Mouse (Mus musculus) intestine, embryonic 15.5 days (tissue): ENCODE measurements around the gene Rbm20. TPM values are rescaled to one million over a fixed set of nuclear protein-coding genes. Genes with fewer than 3 reads are reported as not detected.
"Not testable (repeated sequence)": the region's sequence is repeated elsewhere in the genome, so short reads cannot be mapped to it uniquely, and the experiment has no call there.

Source experiments
- ATAC-seq: fragments of 200-750 bp; cut with Nextera tagmentation; 2 replicates; pipeline ENCODE4 v1.8.0; 2017; ENCODE audit warnings: moderate TSS enrichment, moderate library complexity
- H3K27ac ChIP-seq: fragments of 300-500 bp; sonication (generic); 2 replicates; pipeline ENCODE4 v1.5.1; 2015; ENCODE audit warnings: mild to moderate bottlenecking, inconsistent platforms
- H3K27me3 ChIP-seq: fragments of 300-500 bp; sonication (generic); replicated peaks from 2 replicates; pipeline ENCODE4 v1.6.1; 2015; ENCODE audit warnings: inconsistent platforms
- H3K36me3 ChIP-seq: fragments of 300-500 bp; sonication (generic); 2 replicates; pipeline ENCODE4 v1.6.1; 2015; ENCODE audit warnings: inconsistent platforms
- H3K4me1 ChIP-seq: fragments of 300-500 bp; sonication (generic); replicated peaks from 2 replicates; pipeline ENCODE4 v1.6.1; 2015; ENCODE audit warnings: inconsistent platforms
- H3K4me2 ChIP-seq: fragments of 300-500 bp; sonication (generic); replicated peaks from 2 replicates; pipeline ENCODE4 v1.6.1; 2015; ENCODE audit warnings: mild to moderate bottlenecking, inconsistent platforms
- H3K4me3 ChIP-seq: fragments of 300-500 bp; sonication (generic); replicated peaks from 2 replicates; pipeline ENCODE4 v1.5.1; 2015; ENCODE audit warnings: inconsistent platforms
- H3K9ac ChIP-seq: fragments of 300-500 bp; sonication (generic); 2 replicates; pipeline ENCODE4 v1.6.1; 2015; ENCODE audit warnings: inconsistent platforms
- H3K9me3 ChIP-seq: fragments of 300-500 bp; sonication (generic); 2 replicates; pipeline ENCODE4 v1.6.1; 2016; ENCODE audit warnings: inconsistent platforms
- WGBS: fragments of 180-500 bp; shearing (Covaris S2); methylation state at CpG from one replicate; pipeline ENCODE4 v1.1.7; 2015; 5-methylcytosine and 5-hydroxymethylcytosine counted together
- polyA plus RNA-seq: library from polyadenylated mRNA; unstranded; fragments of >200 nt; fragmentation: Nextera tagmentation; extraction: Ambion mirVana; gene quantifications from 2 replicates; pipeline ENCODE4 v1.2.1, GENCODE M21; 2015

Rbm20 gene
- polyA plus RNA-seq, 1 experiment from 2014 or later = 0.77 TPM

DNA sequence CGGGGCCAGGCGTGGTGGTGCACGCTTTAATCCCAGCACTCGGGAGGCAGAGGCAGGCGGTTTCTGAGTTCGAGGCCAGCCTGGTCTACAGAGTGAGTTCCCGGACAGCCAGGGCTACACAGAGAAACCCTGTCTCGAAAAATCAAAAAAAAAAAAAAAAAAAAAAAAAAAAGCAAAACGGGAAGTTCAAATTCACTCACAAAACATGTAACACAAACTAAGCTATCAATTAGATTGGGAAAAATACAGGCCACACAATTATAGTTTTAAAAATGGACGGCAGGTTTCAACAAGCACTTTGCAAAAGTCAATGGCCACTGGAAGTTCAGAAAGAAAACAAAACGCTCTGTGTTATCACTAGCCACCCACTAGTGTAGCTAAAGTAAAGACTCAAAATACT lies 20.7 kb upstream of the Rbm20 start:
- H3K9me3 ChIP-seq, H3K27me3 ChIP-seq, H3K4me2 ChIP-seq, H3K4me1 ChIP-seq, H3K27ac ChIP-seq, ATAC-seq, H3K9ac ChIP-seq, H3K4me3 ChIP-seq, H3K36me3 ChIP-seq: not testable (repeated sequence)
- 89% methylated on average over 11 of the region's 11 CpGs for WGBS

DNA sequence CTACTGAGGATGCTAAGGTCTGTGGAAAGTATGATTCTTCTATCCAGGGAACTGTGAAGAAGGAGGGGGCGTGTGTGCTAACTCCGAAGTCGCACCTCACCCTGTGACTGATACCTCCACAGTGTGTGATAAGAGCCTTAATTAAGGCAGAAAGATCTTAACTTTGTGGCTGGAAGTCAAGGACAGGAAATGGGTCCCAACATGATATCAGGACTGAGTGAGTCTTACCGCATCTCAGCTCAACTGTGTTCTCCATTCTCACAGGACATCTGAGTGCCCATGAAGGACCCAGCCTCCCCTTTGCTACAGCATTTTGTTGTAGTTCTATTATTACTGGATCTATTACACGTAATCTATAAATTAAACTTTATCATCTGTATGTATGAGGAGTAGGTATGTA lies 19.7 kb upstream of the Rbm20 start:
- no peak for ATAC-seq
- WGBS = 65% methylated on average over 5 of the region's 5 CpGs

DNA sequence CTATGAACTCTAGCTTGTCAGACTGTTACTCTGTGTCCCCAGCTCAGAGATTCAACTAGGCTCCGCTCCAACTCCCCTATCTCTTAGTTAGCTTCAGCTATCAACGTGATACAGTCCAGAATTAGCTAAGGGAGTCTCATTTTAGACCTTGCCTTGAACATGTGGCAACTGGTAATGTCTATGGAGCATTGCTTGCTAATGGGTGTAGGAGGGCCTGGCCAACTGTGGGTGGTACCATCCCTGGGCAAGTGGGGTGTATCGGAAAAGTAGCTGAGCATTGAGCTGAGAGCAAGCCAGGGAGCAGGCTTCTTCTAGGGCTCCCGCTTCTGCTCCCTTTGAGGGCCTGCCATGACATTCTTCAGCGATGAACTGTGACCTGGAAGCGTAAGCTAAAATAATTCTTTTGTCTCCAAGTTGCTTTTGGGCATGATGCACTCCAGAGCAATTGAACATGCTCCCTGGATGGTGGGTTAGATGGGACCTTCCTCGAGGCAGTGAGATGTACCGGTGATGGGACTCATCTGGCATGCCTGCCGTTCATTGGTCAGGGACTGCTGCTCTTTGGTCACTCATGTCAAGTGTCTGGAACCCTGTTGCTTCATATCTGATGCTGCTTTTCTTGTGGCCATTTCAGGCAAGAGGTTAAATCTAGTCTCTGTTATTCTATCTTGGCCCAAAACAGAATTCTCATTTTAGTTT lies 16.2 kb upstream of the Rbm20 start:
- 0 out of 2 replicates have a peak, but pooled peaks cover 4% of the 10 kb centered on the region for H3K4me1 ChIP-seq
- WGBS = 75% methylated on average over 9 of the region's 9 CpGs
- no peak for ATAC-seq
- H3K4me2 ChIP-seq = no peak overlapping the region
- H3K4me3 ChIP-seq = no peak overlapping the region
- no peak overlapping the region for H3K27ac ChIP-seq
- H3K27me3 ChIP-seq = no peaks in the 10 kb centered on the region
- no peaks in the 10 kb centered on the region for H3K9me3 ChIP-seq
- H3K36me3 ChIP-seq = no peaks in the 10 kb centered on the region
- H3K9ac ChIP-seq = no peak overlapping the region

More for the DNA sequence above, 19.7 kb upstream of the Rbm20 start:
- H3K36me3 ChIP-seq = no peaks in the 10 kb centered on the region
- no peaks in the 10 kb centered on the region for H3K9me3 ChIP-seq
- no peaks in the 10 kb centered on the region for H3K27me3 ChIP-seq
- H3K9ac ChIP-seq = no peak overlapping the region
- H3K4me2 ChIP-seq = no peak overlapping the region
- no peak overlapping the region for H3K27ac ChIP-seq
- peaks cover 9% of the 10 kb centered on the region; the same call in 1 of the 2 replicates for H3K4me1 ChIP-seq
- H3K4me3 ChIP-seq = no peak overlapping the region

- H3K36me3 ChIP-seq = no peaks in the 10 kb centered on the region
- H3K4me2 ChIP-seq = no peak overlapping the region
- 0 out of 2 replicates have a peak, but pooled peaks cover 4% of the 10 kb centered on the region for H3K4me1 ChIP-seq
- no peak overlapping the region for H3K9ac ChIP-seq
- 0 out of 2 replicates have a peak, but pooled peaks cover 5% of the 10 kb centered on the region for H3K27me3 ChIP-seq
- no peak overlapping the region for H3K27ac ChIP-seq
- no peak for ATAC-seq
- 49% methylated on average over 14 of the region's 14 CpGs for WGBS
- no peaks in the 10 kb centered on the region for H3K9me3 ChIP-seq
- H3K4me3 ChIP-seq = no peak overlapping the region
Measured at GRCm38 (mm10) chr19:53661938-53662722, 15.0 kb upstream of the Rbm20 start.

DNA sequence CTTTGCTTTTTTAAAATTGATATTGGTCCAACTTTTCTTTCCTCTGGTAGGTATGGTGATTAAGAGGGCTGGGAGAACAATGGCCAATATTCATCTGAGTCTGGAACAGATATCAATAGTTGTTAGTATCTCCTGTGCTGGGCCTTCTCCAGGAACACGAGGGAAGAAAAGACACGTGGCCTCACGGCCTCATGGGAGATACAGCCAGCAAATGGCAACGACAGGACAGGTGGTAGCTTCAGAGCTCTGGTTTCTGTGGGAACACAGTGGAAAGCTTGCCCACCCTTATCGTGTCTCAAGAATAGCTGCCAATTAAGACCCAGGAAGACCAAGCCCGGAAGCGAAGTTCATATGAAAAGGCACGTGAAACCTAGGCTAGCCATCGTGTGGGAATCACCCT lies 12.3 kb upstream of the Rbm20 start:
- Histone ChIP-seq H3K4me3 (no peak overlapping the region), H3K36me3 (no peaks in the 10 kb centered on the region), H3K4me2 (no peak overlapping the region), H3K4me1 (0 out of 2 replicates have a peak, but pooled peaks cover 4% of the 10 kb centered on the region), H3K9ac (no peak overlapping the region), H3K9me3 (no peaks in the 10 kb centered on the region), H3K27ac (no peak overlapping the region), H3K27me3 (0 out of 2 replicates have a peak, but pooled peaks cover 5% of the 10 kb centered on the region)
- no peak for ATAC-seq
- WGBS = 91% methylated on average over 9 of the region's 9 CpGs

DNA sequence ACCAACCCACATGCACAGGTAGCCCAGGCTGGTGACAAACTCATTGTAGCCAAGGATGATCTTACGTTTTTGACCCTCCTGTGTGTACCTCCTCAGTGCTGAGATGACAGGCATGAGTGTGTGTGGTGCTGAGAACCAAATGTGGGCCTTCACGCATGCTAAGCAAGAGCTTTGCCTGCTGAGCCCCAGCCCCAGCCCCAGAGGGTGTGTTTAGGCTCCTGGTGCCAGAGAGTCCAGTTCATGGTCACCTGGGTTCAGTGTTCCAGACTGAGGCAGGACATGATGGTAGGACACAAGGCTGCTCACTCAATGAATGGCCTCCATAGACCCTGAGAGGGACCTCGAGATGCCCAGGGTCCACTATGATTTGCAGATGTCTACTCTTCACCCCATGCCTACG lies 11.7 kb upstream of the Rbm20 start:
- no peak overlapping the region for H3K9ac ChIP-seq

DNA sequence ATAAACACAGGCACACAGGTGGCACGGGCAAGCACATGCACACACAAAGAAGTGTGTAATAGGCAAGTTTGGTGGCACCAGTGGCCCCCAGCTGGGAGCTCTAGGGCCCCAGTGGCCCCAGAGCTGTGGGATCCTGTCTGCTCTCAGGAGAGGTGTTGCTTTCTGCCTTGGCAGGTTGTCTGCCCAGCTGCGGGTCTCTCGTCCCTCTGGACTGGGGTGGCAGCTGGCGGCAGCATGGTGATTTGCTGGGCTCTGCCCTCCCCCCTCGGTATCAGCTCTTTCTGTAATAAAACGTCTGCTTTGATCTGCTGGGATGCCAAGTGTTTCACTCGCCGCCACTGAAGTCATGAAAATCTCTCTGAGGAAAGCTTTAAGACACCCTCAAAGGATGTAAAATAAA lies 10.4 kb upstream of the Rbm20 start:
- Histone ChIP-seq H3K4me2 (no peak overlapping the region), H3K4me1 (0 out of 2 replicates have a peak, but pooled peaks cover 4% of the 10 kb centered on the region), H3K27me3 (peaks cover 11% of the 10 kb centered on the region; the same call in 1 of the 2 replicates), H3K4me3 (no peak overlapping the region), H3K9me3 (no peaks in the 10 kb centered on the region), H3K9ac (no peak overlapping the region), H3K36me3 (no peaks in the 10 kb centered on the region), H3K27ac (no peak overlapping the region)
- 21% methylated on average over 8 of the region's 8 CpGs for WGBS
- no peak for ATAC-seq

More for the DNA sequence above, 11.7 kb upstream of the Rbm20 start:
- Histone ChIP-seq H3K4me2 (no peak overlapping the region), H3K9me3 (no peaks in the 10 kb centered on the region), H3K36me3 (no peaks in the 10 kb centered on the region), H3K27me3 (peaks cover 7% of the 10 kb centered on the region; the same call in 1 of the 2 replicates), H3K4me1 (0 out of 2 replicates have a peak, but pooled peaks cover 4% of the 10 kb centered on the region), H3K4me3 (no peak overlapping the region), H3K27ac (no peak overlapping the region)
- ATAC-seq = no peak
- 86% methylated on average over 4 of the region's 4 CpGs for whole genome bisulfite sequencing

GRCm38 (mm10) chr19:53668821-53669220 lies 8.3 kb upstream of the Rbm20 start:
- no peak overlapping the region for H3K9ac ChIP-seq
- no peak for ATAC-seq
- no peak overlapping the region for H3K4me2 ChIP-seq
- H3K36me3 ChIP-seq = no peaks in the 10 kb centered on the region
- no peaks in the 10 kb centered on the region for H3K9me3 ChIP-seq
- WGBS = 85% methylated on average over 7 of the region's 7 CpGs
- H3K4me1 ChIP-seq = no peaks in the 10 kb centered on the region
- no peak overlapping the region for H3K27ac ChIP-seq
- H3K4me3 ChIP-seq = no peak overlapping the region
- peaks cover 14% of the 10 kb centered on the region for H3K27me3 ChIP-seq

- Histone ChIP-seq H3K27ac (no peak overlapping the region), H3K9ac (no peak overlapping the region), H3K9me3 (no peaks in the 10 kb centered on the region), H3K4me3 (no peak overlapping the region), H3K4me2 (no peak overlapping the region), H3K4me1 (no peaks in the 10 kb centered on the region), H3K36me3 (no peaks in the 10 kb centered on the region), H3K27me3 (peaks cover 28% of the 10 kb centered on the region)
- WGBS = 50% methylated on average over 12 of the region's 12 CpGs
- no peak for ATAC-seq
Measured at GRCm38 (mm10) chr19:53670625-53671141, 6.4 kb upstream of the Rbm20 start.

DNA sequence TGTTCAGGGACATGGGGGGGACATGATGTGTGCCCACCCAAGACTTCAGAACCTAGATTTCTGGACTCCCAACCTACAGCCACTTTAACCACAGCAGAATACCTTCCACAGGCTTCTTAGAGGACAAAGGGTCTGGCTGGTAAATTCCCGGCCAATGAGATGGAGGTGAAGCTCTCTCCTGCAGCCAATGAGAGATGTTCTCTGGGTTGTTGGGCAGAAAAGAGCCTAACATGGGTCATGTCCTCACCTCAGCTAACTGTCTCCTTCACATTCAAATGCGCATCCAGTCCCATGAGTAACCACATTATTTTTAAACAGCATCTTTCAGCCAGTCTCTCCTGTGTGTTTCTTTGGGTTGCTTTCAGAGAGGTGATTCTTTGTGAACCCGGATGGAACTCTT lies 5.7 kb upstream of the Rbm20 start:
- WGBS = 62% methylated on average over 3 of the region's 3 CpGs

DNA sequence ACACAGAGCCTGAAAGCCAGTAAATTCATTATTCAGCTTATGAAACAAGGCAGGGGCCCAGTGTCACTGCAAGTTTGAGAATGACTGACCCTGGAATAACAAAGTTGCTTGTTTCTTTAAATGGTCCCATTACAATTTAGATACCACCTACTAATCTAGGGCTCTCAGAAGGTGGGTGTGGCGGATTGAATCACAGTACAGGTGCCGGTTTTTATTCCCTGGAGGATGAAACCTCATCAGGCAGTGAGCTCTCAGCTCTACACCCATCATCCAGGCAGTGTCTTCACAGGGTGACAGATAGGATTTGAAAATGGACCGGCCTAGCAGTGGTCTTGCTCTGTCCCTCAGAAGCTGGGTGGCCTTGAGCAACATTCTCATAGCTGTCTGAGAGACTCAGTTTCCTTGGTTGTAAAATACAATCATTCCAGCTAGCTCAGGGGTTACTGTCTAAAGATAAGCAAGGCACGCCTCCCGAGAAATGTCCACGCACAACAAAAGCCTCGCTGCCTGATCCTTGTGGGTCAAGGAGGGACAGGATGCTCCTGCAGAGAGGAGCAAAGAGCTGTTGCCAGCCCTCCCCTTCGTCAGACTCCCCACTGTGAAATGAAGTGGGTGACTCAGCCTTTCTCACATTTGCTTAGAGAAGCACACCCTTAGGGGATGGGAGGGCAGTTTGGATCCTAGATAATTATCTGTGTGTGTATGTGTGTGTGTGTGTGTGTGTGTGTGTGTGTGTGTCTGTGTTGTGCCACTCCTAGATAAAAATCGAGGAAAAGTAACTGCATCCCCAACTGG lies 2.8 kb upstream of the Rbm20 start:
- Histone ChIP-seq H3K9me3 (no peaks in the 10 kb centered on the region), H3K4me3 (no peak overlapping the region), H3K9ac (no peak overlapping the region), H3K4me2 (no peak overlapping the region), H3K27me3 (peaks cover 49% of the 10 kb centered on the region), H3K36me3 (no peaks in the 10 kb centered on the region), H3K4me1 (peaks cover 14% of the 10 kb centered on the region), H3K27ac (no peak overlapping the region)
- 44% methylated on average over 9 of the region's 9 CpGs for WGBS
- no peak for ATAC-seq

More for the DNA sequence above, 5.7 kb upstream of the Rbm20 start:
- Histone ChIP-seq H3K27me3 (peaks cover 32% of the 10 kb centered on the region), H3K4me1 (peaks cover 4% of the 10 kb centered on the region), H3K4me3 (no peak overlapping the region), H3K9ac (no peak overlapping the region), H3K9me3 (no peaks in the 10 kb centered on the region), H3K27ac (no peak overlapping the region), H3K4me2 (no peak overlapping the region), H3K36me3 (no peaks in the 10 kb centered on the region)
- no peak for ATAC-seq

DNA sequence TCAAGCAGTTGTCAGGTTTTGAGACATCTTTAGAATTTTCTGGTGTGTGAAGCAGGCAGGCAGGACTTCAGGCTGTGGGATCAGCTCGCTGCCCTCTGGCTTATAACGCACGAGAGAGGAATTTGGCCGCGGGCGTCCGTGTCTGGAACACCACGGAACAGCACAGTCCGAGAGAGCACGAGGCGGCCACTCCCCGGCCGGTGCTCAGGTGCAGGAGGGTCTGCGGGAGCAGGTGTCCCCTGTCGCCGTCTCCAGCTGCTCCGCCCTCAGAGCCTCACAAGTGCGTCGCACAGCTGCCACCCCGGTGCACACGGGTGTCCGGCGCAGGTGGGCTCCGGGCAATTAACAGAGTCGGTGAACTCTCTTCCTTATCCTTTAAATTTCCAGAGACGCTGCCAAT lies 878 bp upstream of the Rbm20 start:
- H3K27me3 ChIP-seq = peaks cover 47% of the 10 kb centered on the region
- peak overlapping the region; percentile 62 for H3K4me3 ChIP-seq
- under 1% methylated on average over 26 of the region's 26 CpGs for WGBS
- peaks cover 14% of the 10 kb centered on the region for H3K4me1 ChIP-seq
- H3K27ac ChIP-seq = no peak overlapping the region
- peak overlapping the region; percentile 100 for H3K4me2 ChIP-seq
- no peaks in the 10 kb centered on the region for H3K36me3 ChIP-seq
- peak; percentile 45 for ATAC-seq
- no peaks in the 10 kb centered on the region for H3K9me3 ChIP-seq
- peak overlapping the region; percentile 44 for H3K9ac ChIP-seq
